ENCODE assay signal across 20 mouse cellular contexts in genomic region chr10:44323070-44323775, GRCm38 (mm10). TPM values are rescaled to one million over a fixed set of nuclear protein-coding genes. Genes with fewer than 3 reads are reported as not detected.
DNase-seq lines count a peak whose midpoint lies in the region.
"Had no signal": no experiment of that assay in that cellular context is flagged by ENCODE, and none has a peak within 500 bp of the region (broad histone marks: within the 10 kb centered on the region; RNA-seq: fewer than 3 reads in every experiment).

No protein-coding gene starts in this region.

- peak; percentile 28 to 35 for DNase-seq in adrenal gland, postnatal 36 days
- no peak for DNase-seq in adrenal gland, adult 18-20 months (ENCODE audit: low spot score in 2 of 2)
- peak; percentile 13 for DNase-seq in kidney, postnatal 14 days
- DNase-seq in kidney, postnatal 25 days: no peak
- peak; percentile 82 for DNase-seq in 3T3-L1 (ENCODE audit: low read depth, low spot score)
- DNase-seq in NIH3T3 (ENCODE audit: low read depth): peak; percentile 63
- no peak for DNase-seq in urinary bladder, adult 18-20 months (ENCODE audit: low spot score in 2 of 2)
- no peak for DNase-seq in natural killer cell, adult 2 months (ENCODE audit: low spot score in 2 of 2)
- DNase-seq: adrenal gland, adult 2 months; B cell, adult 2 months; cerebellum, adult 8-10 months; cerebellum, postnatal 36 days; embryo, embryonic 11 days; gastrocnemius, adult 2 months; left cerebral cortex, postnatal 4 days; liver; lung, postnatal 36 days; midbrain, embryonic 14.5 days; right cerebral cortex, postnatal 14 days; spleen, adult 18-20 months had no signal

RNA-seq across cellular contexts. Expression of gene Atg5, which starts 55.1 kb away (rescaled TPM):
- total RNA-seq in adrenal gland, postnatal 36 days (2021): 10 to 100 TPM; 31.4 to 46.4 TPM
- total RNA-seq in adrenal gland, adult 18-20 months (2021): 10 to 100 TPM; 24.3 to 44.0 TPM

Comparison
In these comparisons a context has a peak if more than half of its experiments do, and no peak if none do; other contexts are left out.
1. DNase-seq: peak in adrenal gland, postnatal 36 days (2 of 2), kidney, postnatal 14 days (single experiment), 3T3-L1 (single experiment) and NIH3T3 (single experiment); none in adrenal gland, adult 18-20 months (0 of 2), kidney, postnatal 25 days (0 of 2), urinary bladder, adult 18-20 months (0 of 2) and natural killer cell, adult 2 months (0 of 2).